9 mouse cellular contexts compared by ENCODE assay signal in genomic region chr11:100714534-100714915, GRCm38 (mm10). TPM values are rescaled to one million over a fixed set of nuclear protein-coding genes. Genes with fewer than 3 reads are reported as not detected.
DNase-seq lines count a peak whose midpoint lies in the region; ATAC-seq and TF ChIP-seq lines count a peak whose summit lies in the region.
"Had no signal": no experiment of that assay in that cellular context is flagged by ENCODE, and none has a peak within 500 bp of the region (broad histone marks: within the 10 kb centered on the region; RNA-seq: fewer than 3 reads in every experiment).

No protein-coding gene starts in this region.

- peaks cover 37% of the 10 kb centered on the region for H3K4me1 ChIP-seq in kidney, embryonic 15.5 days
- H3K4me1 ChIP-seq in liver, embryonic 12.5 days = peaks cover 49% of the 10 kb centered on the region
- peaks cover 22% of the 10 kb centered on the region for H3K4me1 ChIP-seq in thymus, adult 2 months (replicated peaks; ENCODE audit: control insufficient read depth, insufficient read depth, low read length)

- WGBS in kidney, embryonic 15.5 days = 42% methylated on average over 6 of the region's 6 CpGs
- WGBS in liver, embryonic 12.5 days (ENCODE audit: insufficient replicate concordance) = 29% methylated on average over 6 of the region's 6 CpGs
- 72% methylated on average over 6 of the region's 6 CpGs for WGBS in thymus, adult 2 months

- H3K27me3 ChIP-seq in kidney, embryonic 15.5 days = no peaks in the 10 kb centered on the region
- no peaks in the 10 kb centered on the region for H3K27me3 ChIP-seq in liver, embryonic 12.5 days (replicated peaks)
- H3K27me3 ChIP-seq in thymus, adult 2 months (ENCODE audit: control insufficient read depth, insufficient read depth, low read length) = no peaks in the 10 kb centered on the region
- H3K27me3 ChIP-seq: hindbrain, embryonic 15.5 days had no signal

- peaks cover 63% of the 10 kb centered on the region for H3K36me3 ChIP-seq in kidney, embryonic 15.5 days
- H3K36me3 ChIP-seq in liver, embryonic 12.5 days = peaks cover 65% of the 10 kb centered on the region
- H3K36me3 ChIP-seq in thymus, adult 2 months (ENCODE audit: control insufficient read depth, insufficient read depth, low read length) = peaks cover 35% of the 10 kb centered on the region

- H3K4me3 ChIP-seq in kidney, embryonic 15.5 days (replicated peaks) = peak overlapping the region; percentile 27
- peak overlapping the region; percentile 53 for H3K4me3 ChIP-seq in liver, embryonic 12.5 days
- H3K4me3 ChIP-seq in thymus, adult 2 months (ENCODE audit: control insufficient read depth, insufficient read depth, low read length) = no peak overlapping the region
- H3K4me3 ChIP-seq: hindbrain, embryonic 15.5 days had no signal

- peak; percentile 75 to 78 for DNase-seq in B cell, adult 2 months
- peak; percentile 76 to 86 for DNase-seq in adrenal gland, adult 18-20 months (ENCODE audit: low spot score in 2 of 2)
- DNase-seq in embryo, embryonic 9.5 days (ENCODE audit: extremely low spot score) = peak; percentile 65
- peak; percentile 78 to 86 for DNase-seq in heart, adult 9 months (ENCODE audit: low spot score in 2 of 2)
- peak; percentile 56 to 68 for DNase-seq in natural killer cell, adult 2 months (ENCODE audit: low spot score in 2 of 2)
- peak; percentile 75 for DNase-seq in thymus, adult 2 months

- no peak for TF ChIP-seq POLR2A in thymus, adult 2 months (IDR thresholded peaks at IDR 0.05; ENCODE audit: control insufficient read depth, extremely low read depth, insufficient read depth, low read length, poor library complexity)

- no peaks in the 10 kb centered on the region for H3K9me3 ChIP-seq in kidney, embryonic 15.5 days (replicated peaks)
- H3K9me3 ChIP-seq in liver, embryonic 12.5 days (replicated peaks) = no peaks in the 10 kb centered on the region
- H3K9me3 ChIP-seq: hindbrain, embryonic 15.5 days had no signal

- H3K27ac ChIP-seq in kidney, embryonic 15.5 days = peak overlapping the region; percentile 69
- peak overlapping the region; percentile 87 for H3K27ac ChIP-seq in liver, embryonic 12.5 days
- H3K27ac ChIP-seq in thymus, adult 2 months (ENCODE audit: control insufficient read depth, insufficient read depth, low read length) = peak overlapping the region; percentile 62; the same call in 1 of the 2 replicates
- H3K27ac ChIP-seq: hindbrain, embryonic 15.5 days had no signal

- peak overlapping the region; percentile 56 for H3K4me2 ChIP-seq in kidney, embryonic 15.5 days
- H3K4me2 ChIP-seq in liver, embryonic 12.5 days = peak overlapping the region; percentile 98

- TF ChIP-seq CTCF in thymus, adult 2 months (IDR thresholded peaks at IDR 0.05; ENCODE audit: borderline replicate concordance, control insufficient read depth, extremely low read depth, insufficient read depth, low read length, poor library complexity) = peak; percentile 37; the same call in 1 of the 2 replicates

- ATAC-seq in kidney, embryonic 15.5 days (replicated peaks; ENCODE audit: low FRiP score) = no peak
- peak; percentile 59 for ATAC-seq in liver, embryonic 12.5 days

- H3K9ac ChIP-seq in kidney, embryonic 15.5 days = 0 out of 2 replicates have a peak overlapping the region, but pooled peaks have one; percentile 1
- peak overlapping the region; percentile 66 for H3K9ac ChIP-seq in liver, embryonic 12.5 days
- H3K9ac ChIP-seq: hindbrain, embryonic 15.5 days had no signal

RNA-seq across cellular contexts. Expression of gene Hspb9, which starts 0.9 kb away (rescaled TPM):
- not detected for total RNA-seq in adrenal gland, adult 18-20 months (2021)
- 0.27 TPM in 1 of 2 replicates, not detected in the other for polyA plus RNA-seq in kidney, embryonic 15.5 days (2015; fragmentation: Nextera tagmentation; extraction: Ambion mirVana)
- 0.29 and 0.33 TPM in 2 replicates for polyA plus RNA-seq in liver, embryonic 12.5 days (2016; fragmentation: Nextera tagmentation; extraction: Ambion mirVana)
- 0.24 and 0.31 TPM in 2 replicates for polyA plus RNA-seq in thymus, adult 2 months (2012; rRNA removed)

RNA-seq across cellular contexts. Expression of gene Kat2a, which starts 2.3 kb away (rescaled TPM):
- 10 to 100 TPM; 32.0 to 43.8 TPM for total RNA-seq in adrenal gland, adult 18-20 months (2021)
- polyA plus RNA-seq in kidney, embryonic 15.5 days (2015; fragmentation: Nextera tagmentation; extraction: Ambion mirVana) = 60.9 and 68.1 TPM in 2 replicates
- 39.4 and 40.2 TPM in 2 replicates for polyA plus RNA-seq in liver, embryonic 12.5 days (2016; fragmentation: Nextera tagmentation; extraction: Ambion mirVana)
- 56.4 and 58.1 TPM in 2 replicates for polyA plus RNA-seq in thymus, adult 2 months (2012; rRNA removed)

RNA-seq across cellular contexts. Expression of gene Dhx58, which starts 10.5 kb away (rescaled TPM):
- 10 to 100 TPM; 33.1 to 33.4 TPM for total RNA-seq in adrenal gland, adult 18-20 months (2021)
- polyA plus RNA-seq in kidney, embryonic 15.5 days (2015; fragmentation: Nextera tagmentation; extraction: Ambion mirVana) = 2.8 and 3.6 TPM in 2 replicates
- polyA plus RNA-seq in liver, embryonic 12.5 days (2016; fragmentation: Nextera tagmentation; extraction: Ambion mirVana) = 1.5 and 2.1 TPM in 2 replicates
- 24.2 and 27.3 TPM in 2 replicates for polyA plus RNA-seq in thymus, adult 2 months (2012; rRNA removed)

RNA-seq across cellular contexts. Expression of gene Zfp385c, which starts 22.3 kb away (rescaled TPM):
- total RNA-seq in adrenal gland, adult 18-20 months (2021) = under 1 TPM; 0.10 to 0.16 TPM
- 0.27 and 0.40 TPM in 2 replicates for polyA plus RNA-seq in kidney, embryonic 15.5 days (2015; fragmentation: Nextera tagmentation; extraction: Ambion mirVana)
- 0.32 TPM in 1 of 2 replicates, not detected in the other for polyA plus RNA-seq in liver, embryonic 12.5 days (2016; fragmentation: Nextera tagmentation; extraction: Ambion mirVana)
- 0.32 and 0.55 TPM in 2 replicates for polyA plus RNA-seq in thymus, adult 2 months (2012; rRNA removed)

RNA-seq across cellular contexts. Expression of gene Rab5c, which starts 23.5 kb away (rescaled TPM):
- 100 to 1,000 TPM; 189 TPM for total RNA-seq in adrenal gland, adult 18-20 months (2021)
- 29.5 and 32.3 TPM in 2 replicates for polyA plus RNA-seq in kidney, embryonic 15.5 days (2015; fragmentation: Nextera tagmentation; extraction: Ambion mirVana)
- 15.9 and 18.1 TPM in 2 replicates for polyA plus RNA-seq in liver, embryonic 12.5 days (2016; fragmentation: Nextera tagmentation; extraction: Ambion mirVana)
- 290 and 304 TPM in 2 replicates for polyA plus RNA-seq in thymus, adult 2 months (2012; rRNA removed)
